Mouse (Mus musculus): ENCODE measurements around the gene Pglyrp2. TPM values are rescaled to one million over a fixed set of nuclear protein-coding genes. Genes with fewer than 3 reads are reported as not detected.

The Pglyrp2 gene
- polyA plus RNA-seq, 1 experiment from 2014 or later, result not detected

DNA sequence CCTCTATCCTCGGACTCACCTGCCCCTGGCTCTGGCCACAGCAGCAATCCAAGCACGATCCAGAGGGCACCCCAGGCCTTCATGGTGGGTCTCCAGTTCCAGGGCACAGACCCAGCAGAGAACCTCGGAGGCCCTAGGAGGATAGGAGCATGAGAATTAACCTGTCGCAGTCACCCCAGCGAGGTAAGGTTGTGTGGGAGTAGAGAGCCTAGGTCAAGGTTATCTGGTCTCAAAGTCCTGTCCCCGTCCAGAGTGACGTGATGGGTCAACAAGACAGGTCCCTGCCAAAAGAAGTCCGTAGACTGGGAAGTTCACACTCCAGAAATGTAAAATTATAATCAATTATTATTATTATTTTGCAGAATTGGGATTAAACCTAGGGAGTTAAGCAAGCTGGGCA lies 3.2 kb downstream of the Pglyrp2 start:
- H3K4me1 ChIP-seq (ENCODE audit: control insufficient read depth, insufficient read depth, low read length), result no peaks in the 10 kb centered on the region
- H3K4me2 ChIP-seq (replicated peaks; ENCODE audit: low read depth, low read length), result no peak overlapping the region
- H3K9me3 ChIP-seq (ENCODE audit: control insufficient read depth, low read depth, low read length), result no peaks in the 10 kb centered on the region
- no peak overlapping the region for H3K27ac ChIP-seq (ENCODE audit: low read length)
- H3K36me3 ChIP-seq (ENCODE audit: control insufficient read depth, insufficient read depth, low read length), result no peaks in the 10 kb centered on the region
- H3K4me3 ChIP-seq (ENCODE audit: low read depth, low read length), result no peak overlapping the region
- WGBS, result 76% methylated on average over 8 of the region's 8 CpGs
- no peak overlapping the region for H3K9ac ChIP-seq (replicated peaks; ENCODE audit: low read depth, low read length)
- H3K27me3 ChIP-seq (ENCODE audit: control insufficient read depth, insufficient read depth, low read length), result peaks cover 6% of the 10 kb centered on the region; the same call in 1 of the 2 replicates
- no peak for ATAC-seq (ENCODE audit: insufficient number of reproducible peaks, insufficient read depth, low FRiP score, low read depth)

DNA sequence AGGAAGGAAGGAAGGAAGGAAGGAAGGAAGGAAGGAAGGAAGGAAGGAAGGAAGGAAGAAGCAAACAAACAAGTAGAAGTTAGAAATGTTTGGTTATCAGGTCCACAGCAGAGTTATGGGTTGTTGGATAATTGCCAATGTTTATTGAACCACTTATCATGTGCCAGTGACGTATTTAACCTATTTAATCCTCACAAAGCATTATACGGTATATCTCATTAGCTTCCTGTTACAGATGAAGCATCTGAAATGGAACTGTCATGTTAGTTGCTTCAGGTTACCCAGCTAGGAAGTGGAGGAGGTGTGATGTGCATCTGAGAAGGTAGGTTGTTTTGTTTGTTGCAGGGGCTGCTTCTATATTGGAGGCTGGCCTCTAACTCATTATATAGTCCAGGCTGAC lies 4.0 kb downstream of the Pglyrp2 start:
- Histone ChIP-seq H3K4me1 (ENCODE audit: control insufficient read depth, insufficient read depth, low read length) (no peaks in the 10 kb centered on the region), H3K36me3 (ENCODE audit: control insufficient read depth, insufficient read depth, low read length) (no peaks in the 10 kb centered on the region), H3K27ac (ENCODE audit: low read length) (no peak overlapping the region), H3K9ac (replicated peaks; ENCODE audit: low read depth, low read length) (no peak overlapping the region), H3K4me3 (ENCODE audit: low read depth, low read length) (no peak overlapping the region), H3K27me3 (ENCODE audit: control insufficient read depth, insufficient read depth, low read length) (peaks cover 9% of the 10 kb centered on the region; the same call in 1 of the 2 replicates), H3K4me2 (replicated peaks; ENCODE audit: low read depth, low read length) (no peak overlapping the region), H3K9me3 (ENCODE audit: control insufficient read depth, low read depth, low read length) (no peaks in the 10 kb centered on the region)
- WGBS, result 42% methylated on average over 2 of the region's 2 CpGs
- no peak for ATAC-seq (ENCODE audit: insufficient number of reproducible peaks, insufficient read depth, low FRiP score, low read depth)

DNA sequence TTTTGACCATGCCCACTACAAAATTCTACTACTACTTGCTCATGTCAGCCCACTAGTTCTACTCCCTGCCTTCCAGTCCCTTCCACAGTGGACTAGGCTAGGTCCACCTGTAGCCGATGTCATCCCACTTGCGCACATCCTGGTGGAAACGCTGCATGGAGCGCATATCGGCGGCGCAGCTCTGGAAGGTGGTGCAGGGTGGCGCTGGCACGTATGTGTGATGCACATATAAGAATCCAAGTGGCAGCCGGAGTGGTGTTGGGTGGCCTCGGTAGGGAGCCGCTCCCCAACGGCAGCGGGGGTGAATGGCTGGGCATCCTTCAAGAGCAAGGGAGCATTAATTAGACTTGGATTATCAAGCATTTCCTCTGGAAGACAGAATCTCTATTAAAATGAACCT lies 7.2 kb downstream of the Pglyrp2 start:
- no peak overlapping the region for H3K9ac ChIP-seq (replicated peaks; ENCODE audit: low read depth, low read length)
- WGBS, result 93% methylated on average over 14 of the region's 14 CpGs
- H3K4me3 ChIP-seq (ENCODE audit: low read depth, low read length), result no peak overlapping the region
- H3K27ac ChIP-seq (ENCODE audit: low read length), result no peak overlapping the region
- H3K4me2 ChIP-seq (replicated peaks; ENCODE audit: low read depth, low read length), result no peak overlapping the region
- H3K4me1 ChIP-seq (ENCODE audit: control insufficient read depth, insufficient read depth, low read length), result no peaks in the 10 kb centered on the region
- no peaks in the 10 kb centered on the region for H3K9me3 ChIP-seq (ENCODE audit: control insufficient read depth, low read depth, low read length)
- no peak for ATAC-seq (ENCODE audit: insufficient number of reproducible peaks, insufficient read depth, low FRiP score, low read depth)
- no peaks in the 10 kb centered on the region for H3K36me3 ChIP-seq (ENCODE audit: control insufficient read depth, insufficient read depth, low read length)
- H3K27me3 ChIP-seq (ENCODE audit: control insufficient read depth, insufficient read depth, low read length), result peaks cover 9% of the 10 kb centered on the region; the same call in 1 of the 2 replicates

DNA sequence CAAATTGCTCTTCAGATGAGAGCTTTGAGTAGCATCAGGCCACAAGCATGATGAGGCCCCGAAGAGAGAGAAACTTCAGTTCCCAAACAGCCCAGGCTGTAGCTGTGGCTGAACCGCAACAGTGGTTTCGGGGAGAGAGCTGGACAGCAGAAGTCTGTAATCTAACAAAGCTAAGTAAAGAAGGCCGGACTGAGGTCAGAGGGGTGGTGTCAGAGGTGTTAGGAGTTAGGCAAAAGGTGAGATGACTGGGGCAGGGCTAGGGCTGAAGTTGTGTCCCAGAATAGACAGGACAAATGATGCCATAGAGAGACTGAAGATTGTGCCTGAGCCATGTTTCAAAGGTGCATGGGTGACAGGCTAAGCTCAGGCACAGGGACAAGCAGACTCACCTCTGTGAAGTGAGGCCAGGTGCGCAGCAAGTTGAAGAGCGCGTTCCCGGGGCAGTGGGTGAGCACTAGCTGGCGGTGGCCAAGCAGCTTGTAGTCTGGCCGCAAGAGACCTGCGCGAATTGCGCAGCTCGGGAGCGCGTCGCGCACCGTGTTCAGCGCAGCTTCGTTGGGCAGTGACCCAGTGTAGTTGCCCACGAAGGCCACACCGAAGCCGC lies 8.4 kb downstream of the Pglyrp2 start:
- Histone ChIP-seq H3K27ac (ENCODE audit: low read length) (no peak overlapping the region), H3K36me3 (ENCODE audit: control insufficient read depth, insufficient read depth, low read length) (no peaks in the 10 kb centered on the region), H3K27me3 (ENCODE audit: control insufficient read depth, insufficient read depth, low read length) (peaks cover 9% of the 10 kb centered on the region; the same call in 1 of the 2 replicates), H3K4me2 (replicated peaks; ENCODE audit: low read depth, low read length) (no peak overlapping the region), H3K9ac (replicated peaks; ENCODE audit: low read depth, low read length) (no peak overlapping the region), H3K4me3 (ENCODE audit: low read depth, low read length) (no peak overlapping the region), H3K9me3 (ENCODE audit: control insufficient read depth, low read depth, low read length) (no peaks in the 10 kb centered on the region), H3K4me1 (ENCODE audit: control insufficient read depth, insufficient read depth, low read length) (no peaks in the 10 kb centered on the region)
- no peak for ATAC-seq (ENCODE audit: insufficient number of reproducible peaks, insufficient read depth, low FRiP score, low read depth)
- WGBS, result 31% methylated on average over 24 of the region's 24 CpGs

DNA sequence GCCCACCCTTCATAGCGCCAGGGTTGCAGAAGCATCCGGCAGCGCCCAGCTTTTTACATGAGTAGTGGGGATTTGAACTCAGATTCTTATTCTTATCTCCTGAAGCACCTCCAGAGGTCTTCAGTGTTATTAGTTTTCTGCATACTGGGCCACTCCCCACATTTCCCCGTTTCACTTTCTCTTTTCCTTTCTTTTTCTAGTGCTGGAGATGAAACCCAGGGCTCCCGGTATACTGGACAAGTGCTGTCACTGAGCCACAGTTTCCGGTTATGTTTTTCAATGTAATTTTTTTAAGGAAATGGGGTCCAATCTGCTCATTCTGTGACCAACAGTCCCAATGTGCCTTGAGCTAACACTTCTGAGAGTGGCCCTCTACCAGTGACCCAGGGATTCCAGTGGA lies 12.1 kb downstream of the Pglyrp2 start:
- Histone ChIP-seq H3K9me3 (ENCODE audit: control insufficient read depth, low read depth, low read length) (no peaks in the 10 kb centered on the region), H3K9ac (replicated peaks; ENCODE audit: low read depth, low read length) (no peak overlapping the region), H3K36me3 (ENCODE audit: control insufficient read depth, insufficient read depth, low read length) (no peaks in the 10 kb centered on the region), H3K4me2 (replicated peaks; ENCODE audit: low read depth, low read length) (no peak overlapping the region), H3K4me3 (ENCODE audit: low read depth, low read length) (no peak overlapping the region), H3K27me3 (ENCODE audit: control insufficient read depth, insufficient read depth, low read length) (peaks cover 9% of the 10 kb centered on the region; the same call in 1 of the 2 replicates), H3K27ac (ENCODE audit: low read length) (no peak overlapping the region), H3K4me1 (ENCODE audit: control insufficient read depth, insufficient read depth, low read length) (no peaks in the 10 kb centered on the region)
- 86% methylated on average over 6 of the region's 6 CpGs for whole genome bisulfite sequencing
- ATAC-seq (ENCODE audit: insufficient number of reproducible peaks, insufficient read depth, low FRiP score, low read depth), result no peak

DNA sequence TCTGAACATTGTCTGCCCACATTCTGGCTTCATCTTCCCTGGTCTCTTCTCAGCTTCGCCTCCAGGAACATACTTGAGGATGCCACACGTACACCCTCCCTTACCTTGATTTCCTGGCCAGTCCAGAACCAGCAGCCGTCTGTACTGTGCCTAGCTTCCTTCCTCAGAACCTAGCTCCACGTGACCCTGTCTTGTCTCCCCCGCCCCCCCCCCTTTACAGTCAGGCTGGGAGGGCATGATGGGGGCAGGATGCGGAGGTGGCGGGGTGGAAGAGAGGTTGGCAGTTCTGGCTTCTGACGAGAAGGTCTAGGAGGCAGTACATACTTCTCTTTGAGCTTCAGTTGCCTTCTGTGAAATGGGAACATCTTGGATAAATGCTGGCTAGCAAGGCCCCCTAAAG lies 20.6 kb downstream of the Pglyrp2 start, which contains the start of gene Rasal3:
Gene Rasal3 (minus strand): TSS at position 167 of the 400 bp plus-strand sequence.
- Histone ChIP-seq H3K9ac (replicated peaks; ENCODE audit: low read depth, low read length) (no peak within 1 kb of the TSS), H3K4me2 (replicated peaks; ENCODE audit: low read depth, low read length) (no peak within 1 kb of the TSS), H3K4me3 (ENCODE audit: low read depth, low read length) (no peak within 1 kb of the TSS), H3K27ac (ENCODE audit: low read length) (no peak within 1 kb of the TSS), H3K4me1 (ENCODE audit: control insufficient read depth, insufficient read depth, low read length) (no peaks in the 10 kb centered on the region), H3K36me3 (ENCODE audit: control insufficient read depth, insufficient read depth, low read length) (no peaks in the 10 kb centered on the region), H3K27me3 (ENCODE audit: control insufficient read depth, insufficient read depth, low read length) (peaks cover 6% of the 10 kb centered on the region; the same call in 1 of the 2 replicates), H3K9me3 (ENCODE audit: control insufficient read depth, low read depth, low read length) (no peaks in the 10 kb centered on the region)
- 75% methylated on average over 8 of the region's 8 CpGs for WGBS
- no peak for ATAC-seq (ENCODE audit: insufficient number of reproducible peaks, insufficient read depth, low FRiP score, low read depth)

DNA sequence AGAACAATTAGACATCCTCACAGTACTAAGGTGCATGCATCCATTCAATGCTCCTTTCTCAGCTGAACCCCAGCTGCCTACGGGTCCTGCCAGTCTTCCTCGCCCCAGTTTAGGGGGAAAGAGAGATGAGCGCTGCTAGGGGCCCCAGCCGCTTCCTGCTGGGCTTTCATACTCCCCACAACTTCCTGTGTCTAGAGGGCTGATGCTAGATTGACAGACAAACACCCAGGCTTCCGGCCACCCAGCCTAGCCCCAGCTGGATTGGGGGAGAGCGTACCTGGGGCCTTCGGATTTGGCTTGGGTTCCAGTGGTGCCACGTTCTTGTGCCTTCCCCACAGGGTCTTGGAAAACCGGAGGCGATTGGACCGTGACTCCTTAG lies 21.2 kb downstream of the Pglyrp2 start:
- Histone ChIP-seq H3K36me3 (ENCODE audit: control insufficient read depth, insufficient read depth, low read length) (no peaks in the 10 kb centered on the region), H3K9ac (replicated peaks; ENCODE audit: low read depth, low read length) (no peak overlapping the region), H3K27ac (ENCODE audit: low read length) (no peak overlapping the region), H3K4me3 (ENCODE audit: low read depth, low read length) (no peak overlapping the region), H3K4me2 (replicated peaks; ENCODE audit: low read depth, low read length) (no peak overlapping the region), H3K4me1 (ENCODE audit: control insufficient read depth, insufficient read depth, low read length) (no peaks in the 10 kb centered on the region), H3K9me3 (ENCODE audit: control insufficient read depth, low read depth, low read length) (no peaks in the 10 kb centered on the region), H3K27me3 (ENCODE audit: control insufficient read depth, insufficient read depth, low read length) (peaks cover 12% of the 10 kb centered on the region)
- no peak for ATAC-seq (ENCODE audit: insufficient number of reproducible peaks, insufficient read depth, low FRiP score, low read depth)
- WGBS, result 64% methylated on average over 11 of the region's 11 CpGs

DNA sequence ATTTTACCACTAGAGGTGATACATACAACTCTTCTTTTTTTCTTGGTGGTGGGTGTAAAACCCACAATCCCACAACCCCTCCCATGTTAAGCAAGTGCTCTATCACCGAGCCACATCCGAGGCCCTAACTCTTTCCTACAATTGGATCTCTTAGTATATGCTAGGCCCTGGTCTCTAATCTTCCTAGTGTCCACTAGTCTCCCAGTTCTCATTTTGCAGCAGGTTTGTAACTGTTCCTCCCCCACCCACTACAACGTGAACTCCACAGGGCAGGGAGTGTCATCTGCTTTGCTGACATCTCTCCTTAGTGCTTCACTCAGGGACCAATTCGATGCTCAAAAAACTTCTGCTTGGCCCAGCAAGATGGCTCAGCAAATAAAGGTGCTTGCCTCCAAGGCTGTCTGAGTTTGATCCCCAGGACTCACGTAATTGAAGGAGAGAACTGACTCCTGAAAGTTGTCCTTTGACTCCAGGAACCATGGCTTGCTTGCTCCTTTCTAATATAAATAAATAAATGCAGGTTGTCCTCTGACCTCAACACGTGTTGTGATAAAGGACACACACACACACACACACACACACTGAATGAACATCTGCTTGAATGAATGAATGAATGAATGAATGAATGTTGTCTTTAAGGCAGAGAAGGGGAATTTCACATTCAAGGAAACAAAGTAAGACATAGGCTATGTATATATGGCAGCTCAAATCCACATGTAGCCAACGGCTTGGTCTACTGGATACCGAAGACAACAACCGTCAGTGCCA lies 21.8 kb downstream of the Pglyrp2 start:
- no peaks in the 10 kb centered on the region for H3K36me3 ChIP-seq (ENCODE audit: control insufficient read depth, insufficient read depth, low read length)
- H3K4me1 ChIP-seq (ENCODE audit: control insufficient read depth, insufficient read depth, low read length), result no peaks in the 10 kb centered on the region
- WGBS, result 76% methylated on average over 9 of the region's 9 CpGs
- H3K4me3 ChIP-seq (ENCODE audit: low read depth, low read length), result no peak overlapping the region
- H3K27ac ChIP-seq (ENCODE audit: low read length), result no peak overlapping the region
- no peak overlapping the region for H3K4me2 ChIP-seq (replicated peaks; ENCODE audit: low read depth, low read length)
- no peak for ATAC-seq (ENCODE audit: insufficient number of reproducible peaks, insufficient read depth, low FRiP score, low read depth)
- H3K9me3 ChIP-seq (ENCODE audit: control insufficient read depth, low read depth, low read length), result no peaks in the 10 kb centered on the region
- peaks cover 18% of the 10 kb centered on the region for H3K27me3 ChIP-seq (ENCODE audit: control insufficient read depth, insufficient read depth, low read length)
- H3K9ac ChIP-seq (replicated peaks; ENCODE audit: low read depth, low read length), result no peak overlapping the region
